31 mouse cellular contexts compared by ENCODE assay signal in genomic region chr14:54509774-54510173, GRCm38 (mm10). TPM values are rescaled to one million over a fixed set of nuclear protein-coding genes. Genes with fewer than 3 reads are reported as not detected.
"Had no signal": no experiment of that assay in that cellular context is flagged by ENCODE, and none has a peak within 500 bp of the region (broad histone marks: within the 10 kb centered on the region; RNA-seq: fewer than 3 reads in every experiment).

No protein-coding gene starts in this region.

- ATAC-seq: forebrain, embryonic 13.5 days; forebrain, embryonic 14.5 days; forebrain, embryonic 15.5 days; forebrain, embryonic 16.5 days; forebrain, postnatal 0 days had no signal

- H3K4me1 ChIP-seq: embryonic facial prominence, embryonic 10.5 days; embryonic facial prominence, embryonic 12.5 days; embryonic facial prominence, embryonic 13.5 days; embryonic facial prominence, embryonic 15.5 days; forebrain, embryonic 10.5 days; forebrain, embryonic 12.5 days; forebrain, embryonic 13.5 days; forebrain, embryonic 15.5 days had no signal

- H3K4me3 ChIP-seq: embryonic facial prominence, embryonic 10.5 days; embryonic facial prominence, embryonic 12.5 days; embryonic facial prominence, embryonic 13.5 days; embryonic facial prominence, embryonic 15.5 days; erythroblast, embryonic 14.5 days; forebrain, embryonic 10.5 days; forebrain, embryonic 12.5 days; forebrain, embryonic 13.5 days; forebrain, embryonic 15.5 days; gastrocnemius, adult 2 months; heart, adult 2 months had no signal

- H3K9ac ChIP-seq: embryonic facial prominence, embryonic 12.5 days; embryonic facial prominence, embryonic 13.5 days; embryonic facial prominence, embryonic 15.5 days; forebrain, embryonic 12.5 days; forebrain, embryonic 13.5 days; forebrain, embryonic 15.5 days; forebrain, postnatal 0 days had no signal

- H3K4me2 ChIP-seq: embryonic facial prominence, embryonic 12.5 days; embryonic facial prominence, embryonic 13.5 days; embryonic facial prominence, embryonic 15.5 days; forebrain, embryonic 12.5 days; forebrain, embryonic 13.5 days; forebrain, embryonic 15.5 days had no signal

- DNase-seq: cerebellum, adult 9-10 months; cerebellum, adult 9-11 months; cerebellum, postnatal 10 days; cerebellum, postnatal 14 days; cerebellum, postnatal 25 days; cerebellum, postnatal 36 days; embryo, embryonic 11 days; forebrain, postnatal 0 days; gastrocnemius, adult 2 months; gastrocnemius, postnatal 10 days; gastrocnemius, postnatal 14 days; gastrocnemius, postnatal 25 days; gastrocnemius, postnatal 36 days; heart, adult 18-20 months; heart, adult 2 months had no signal

- H3K27ac ChIP-seq: embryonic facial prominence, embryonic 10.5 days; embryonic facial prominence, embryonic 12.5 days; embryonic facial prominence, embryonic 13.5 days; embryonic facial prominence, embryonic 15.5 days; forebrain, embryonic 10.5 days; forebrain, embryonic 12.5 days; forebrain, embryonic 13.5 days; forebrain, embryonic 15.5 days; gastrocnemius, adult 2 months; heart, adult 2 months had no signal

- H3K27me3 ChIP-seq: embryonic facial prominence, embryonic 12.5 days; embryonic facial prominence, embryonic 13.5 days; embryonic facial prominence, embryonic 15.5 days; forebrain, embryonic 12.5 days; forebrain, embryonic 13.5 days; forebrain, embryonic 15.5 days had no signal

- H3K9me3 ChIP-seq: forebrain, embryonic 12.5 days; forebrain, embryonic 15.5 days had no signal

RNA-seq across cellular contexts. Expression of gene Rem2, which starts 33.9 kb away (rescaled TPM):
- total RNA-seq: gastrocnemius, adult 18-20 months; gastrocnemius, adult 2 months; gastrocnemius, adult 8-10 months; gastrocnemius, postnatal 14 days; gastrocnemius, postnatal 25 days; gastrocnemius, postnatal 36 days; gastrocnemius, postnatal 4 days; granulocyte monocyte progenitor cell, adult 5-6 weeks; heart, adult 18-20 months; heart, adult 2 months; heart, adult 8-10 months had no signal
- polyA plus RNA-seq: erythroblast, embryonic 14.5 days; heart, adult 2 months had no signal
